Mouse (Mus musculus): Measurements from ENCODE around the gene Abcb8.

The Abcb8 gene

GRCm38 (mm10) chr5:24455076-24455475 is 61.6 kb downstream of the Abcb8 start:
- DNase-seq (ENCODE audit: extremely low spot score) = no peak

- no peak for DNase-seq (ENCODE audit: extremely low spot score)
Observed at GRCm38 (mm10) chr5:24455613-24456012, 62.1 kb downstream of the Abcb8 start.
